Mouse (Mus musculus): ENCODE results near the gene Nmnat2.
"Not testable (repeated sequence)": the region's sequence is repeated elsewhere in the genome, so short reads cannot be mapped to it uniquely, and the experiment has no call there.

Gene Nmnat2

DNA sequence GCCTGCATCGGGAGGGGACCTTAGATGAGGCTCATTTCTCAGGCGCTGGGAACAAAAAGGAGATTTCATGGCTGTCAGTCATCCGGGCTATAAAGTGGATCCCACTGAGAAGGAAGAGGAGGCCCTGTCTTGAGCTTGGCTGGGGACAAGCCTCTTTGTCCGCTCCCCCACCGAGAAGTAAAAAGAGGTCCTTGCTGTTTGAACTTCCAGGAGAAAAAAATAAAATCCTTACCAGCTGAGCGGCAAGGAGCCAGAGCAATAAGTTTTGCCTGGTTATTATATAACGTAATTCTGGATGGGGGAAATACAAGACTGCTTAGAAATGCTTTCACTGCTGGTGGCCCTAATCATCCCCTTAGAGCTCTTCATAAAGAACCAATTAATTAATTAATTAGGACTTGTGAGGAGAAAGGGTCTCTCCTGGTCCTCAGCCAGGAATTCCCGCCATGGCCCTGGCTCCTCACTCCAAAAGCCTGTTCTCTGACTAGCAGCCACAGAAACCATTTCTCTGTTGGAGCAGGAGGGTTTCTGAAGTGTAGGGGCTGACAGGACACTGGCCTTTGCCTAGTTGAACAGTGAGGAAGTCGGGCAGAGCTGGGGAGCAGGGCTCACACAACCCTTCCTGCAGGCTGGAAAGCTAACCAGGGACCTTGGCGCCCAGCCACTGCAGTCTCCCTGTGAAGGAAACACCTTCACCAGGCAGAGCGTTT, 99.5 kb downstream of the Nmnat2 start:
- CTCF ChIA-PET: no interaction called here

DNA sequence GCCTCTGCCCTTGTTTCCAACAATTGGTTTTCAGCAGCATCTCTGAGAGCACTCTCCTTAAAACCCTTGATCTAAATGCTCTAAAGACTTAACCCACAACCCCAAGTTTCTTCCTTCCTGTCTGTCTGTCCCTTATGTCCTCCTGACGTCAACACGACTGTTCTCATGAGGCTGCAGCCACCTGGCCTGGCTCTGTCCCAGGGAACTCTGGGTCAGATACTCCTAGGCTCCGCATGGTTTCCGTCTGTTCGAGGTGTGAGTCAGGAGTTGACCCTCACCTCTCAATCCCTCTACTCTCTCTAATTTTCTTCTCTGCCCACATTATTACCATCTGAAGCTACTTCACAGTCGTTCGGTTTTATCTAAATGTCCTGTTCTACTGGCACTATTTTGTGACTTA, 103.5 kb downstream of the Nmnat2 start:
- CTCF ChIA-PET: no interaction called here

DNA sequence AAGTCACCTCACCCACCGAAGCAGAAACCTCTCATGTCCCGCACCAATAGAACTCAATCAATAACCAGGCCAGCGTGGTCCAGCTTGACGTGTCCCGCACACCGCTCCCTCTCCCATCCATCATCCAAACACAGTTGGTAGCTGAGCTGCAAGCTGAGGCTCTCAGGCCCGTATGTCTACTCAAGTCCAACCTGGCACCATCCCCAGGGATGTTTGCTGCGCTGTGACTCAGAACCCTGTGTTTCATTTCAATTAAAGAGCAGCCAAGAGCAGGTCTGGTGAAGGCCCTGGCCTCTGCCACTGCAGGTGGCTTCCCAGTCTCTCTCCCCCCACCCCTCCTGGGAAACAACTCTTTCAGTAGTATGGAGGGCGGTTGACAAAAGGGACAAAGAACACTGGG, 104.8 kb downstream of the Nmnat2 start:
- CTCF ChIA-PET: no interaction called here

DNA sequence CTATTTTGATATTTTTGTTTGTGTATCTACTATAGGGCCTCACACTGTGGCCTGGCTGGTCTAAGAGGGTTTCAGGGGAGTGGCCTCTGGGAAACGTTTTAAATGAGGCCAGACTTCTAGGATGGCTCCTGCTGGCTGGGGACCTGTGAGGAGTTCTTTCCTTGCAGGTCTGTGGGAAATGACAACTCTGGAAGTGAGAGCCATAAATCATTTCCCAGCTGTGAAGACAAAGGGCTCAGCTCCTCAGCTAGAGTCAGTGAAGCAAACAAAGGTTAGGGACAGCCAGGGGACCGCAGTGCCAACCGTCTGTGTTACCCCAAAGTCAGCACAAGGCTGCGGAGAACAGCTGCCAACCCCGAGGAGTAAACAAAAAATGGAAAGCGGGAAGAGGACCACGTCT, 107.8 kb downstream of the Nmnat2 start:
- CTCF ChIA-PET: no interaction called here

DNA sequence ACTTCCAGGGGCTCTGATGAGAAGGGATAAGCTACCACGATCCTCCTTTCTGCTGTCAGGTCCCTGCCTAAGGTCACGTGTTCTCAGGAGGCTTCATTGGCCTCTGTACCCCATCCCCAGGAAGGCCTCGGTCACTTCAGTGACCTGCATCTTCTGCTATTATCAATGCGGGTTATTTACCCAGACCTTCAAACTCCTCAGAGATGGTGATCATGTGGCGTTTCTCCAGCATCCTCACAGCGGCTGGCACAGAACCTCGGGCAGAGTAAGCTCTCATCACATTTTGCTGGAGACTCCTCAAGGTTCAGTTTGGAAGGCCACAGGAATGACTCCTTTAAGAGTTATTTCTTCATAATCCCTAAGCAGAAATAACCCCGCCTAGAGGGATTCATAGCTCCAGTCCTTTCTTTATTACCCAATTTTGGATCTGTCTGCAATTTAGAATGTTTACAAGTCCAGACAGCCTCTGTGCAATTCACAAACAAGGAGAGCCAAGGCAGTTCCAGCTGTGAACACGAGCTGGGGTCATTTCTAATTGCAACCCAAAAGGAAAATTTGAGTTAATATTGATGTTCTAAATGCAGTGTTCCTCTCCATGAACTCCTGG, 110.1 kb downstream of the Nmnat2 start:
- CTCF ChIA-PET: interaction anchor here (0.8 kb wide), 1 partner anchor 22 kb away, joined by 3 read pairs; no protein-coding TSS in a partner anchor

DNA sequence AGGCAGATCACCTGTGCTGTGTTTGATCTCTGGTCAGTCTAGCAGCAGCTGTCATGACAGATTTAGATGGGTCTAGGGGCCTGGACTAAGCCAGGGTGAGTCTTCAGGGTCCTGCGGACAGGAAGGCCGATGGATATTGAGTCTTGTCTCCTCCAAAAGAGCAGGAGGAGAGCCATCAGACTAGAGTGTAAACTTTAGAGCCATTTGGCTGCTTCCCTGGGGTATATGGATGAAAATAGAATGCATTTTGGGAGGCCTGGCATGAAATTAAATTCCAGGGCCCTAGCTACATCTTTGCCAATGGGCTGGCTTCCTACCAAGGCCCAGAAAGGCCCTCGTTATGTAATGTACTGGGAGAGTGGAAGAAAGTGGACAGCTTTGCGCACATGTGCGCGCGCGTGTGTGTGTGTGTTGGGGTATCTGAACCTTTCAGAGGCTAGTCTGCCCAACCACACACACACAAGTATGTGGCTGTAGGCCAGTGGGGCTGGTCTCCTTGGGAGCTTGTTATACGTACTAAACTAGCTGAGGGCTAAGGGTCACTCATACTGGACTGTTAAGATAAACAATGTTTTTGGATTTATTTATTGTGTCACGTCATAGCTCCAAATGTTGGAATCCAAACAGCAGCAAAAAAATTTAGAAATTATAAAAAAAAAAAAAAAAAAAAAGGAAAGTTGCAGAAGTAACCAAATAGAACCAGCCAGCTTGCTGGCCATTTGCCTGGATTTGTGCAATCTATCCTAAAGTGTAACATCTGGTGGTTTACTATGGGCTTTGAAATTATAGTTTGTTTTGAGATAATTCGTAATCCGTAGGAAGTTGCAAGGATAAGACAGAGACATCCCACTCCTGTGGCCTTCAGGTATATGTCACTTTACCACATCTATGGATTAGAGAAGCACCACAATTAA, 110.9 kb downstream of the Nmnat2 start:
- CTCF ChIA-PET: interaction anchor here (0.7 to 0.8 kb wide), 3 partner anchors 21 to 492 kb away, joined by 3 to 11 read pairs (median 9); no protein-coding TSS in a partner anchor

DNA sequence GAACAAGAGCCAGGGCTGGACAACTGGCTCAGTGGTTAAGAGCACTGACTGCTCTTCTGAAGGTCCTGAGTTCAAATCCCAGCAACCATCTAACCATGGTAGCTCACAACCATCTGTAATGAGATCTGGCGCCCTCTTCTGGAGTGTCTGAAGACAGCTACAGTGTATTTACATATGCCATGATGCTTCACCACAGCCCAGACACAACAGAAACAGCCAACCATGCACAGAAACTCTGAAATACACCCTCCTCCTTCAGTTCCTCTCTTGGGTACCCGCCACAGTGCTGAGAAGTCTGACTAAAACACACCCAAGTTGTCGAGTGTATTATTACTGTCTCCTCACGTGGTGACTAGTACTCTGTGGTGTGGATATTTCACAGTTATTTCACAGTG, 111.6 kb downstream of the Nmnat2 start:
- CTCF ChIA-PET: interaction anchor here (0.7 kb wide), 1 partner anchor 492 kb away, joined by 11 read pairs; no protein-coding TSS in a partner anchor

DNA sequence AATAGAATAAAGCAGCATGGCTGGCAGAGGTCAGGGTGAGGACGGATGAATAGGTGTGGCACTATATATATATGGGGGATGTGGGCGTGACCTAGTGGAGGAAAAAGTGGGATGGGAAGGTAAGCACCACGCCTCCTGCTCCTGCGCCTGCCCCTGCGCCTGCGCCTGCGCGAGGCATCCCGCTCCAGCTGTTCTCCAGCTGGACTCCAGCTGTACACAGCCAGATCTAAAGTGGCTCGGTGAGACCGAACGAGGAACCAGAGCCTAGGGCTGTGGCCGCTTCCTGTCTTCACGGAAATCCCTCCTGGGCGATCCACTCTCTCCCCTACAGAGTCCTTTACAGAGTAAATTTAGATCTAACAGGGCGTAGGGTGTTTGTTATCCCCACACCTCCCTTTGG, 116.8 kb downstream of the Nmnat2 start:
- CTCF ChIA-PET: no interaction called here

DNA sequence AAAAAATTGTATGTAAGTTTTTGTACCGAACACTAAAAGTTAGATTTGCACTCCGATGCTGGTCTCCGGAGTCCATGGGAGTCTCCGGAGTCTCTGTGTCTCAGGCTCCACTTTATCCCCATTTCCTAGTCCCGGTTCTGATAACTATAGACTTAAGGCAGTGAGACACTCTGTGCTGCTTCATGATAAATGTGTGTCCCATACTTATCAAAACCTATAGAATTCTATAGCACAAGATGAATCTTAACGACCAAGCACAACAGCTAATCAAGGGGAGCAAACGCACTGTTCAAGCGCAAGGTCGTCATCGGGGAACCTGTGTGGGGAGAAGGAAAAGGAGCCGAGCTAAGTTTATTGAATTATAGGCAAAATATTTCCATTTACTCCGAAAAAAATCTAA, 117.2 kb downstream of the Nmnat2 start:
- CTCF ChIA-PET: no interaction called here

DNA sequence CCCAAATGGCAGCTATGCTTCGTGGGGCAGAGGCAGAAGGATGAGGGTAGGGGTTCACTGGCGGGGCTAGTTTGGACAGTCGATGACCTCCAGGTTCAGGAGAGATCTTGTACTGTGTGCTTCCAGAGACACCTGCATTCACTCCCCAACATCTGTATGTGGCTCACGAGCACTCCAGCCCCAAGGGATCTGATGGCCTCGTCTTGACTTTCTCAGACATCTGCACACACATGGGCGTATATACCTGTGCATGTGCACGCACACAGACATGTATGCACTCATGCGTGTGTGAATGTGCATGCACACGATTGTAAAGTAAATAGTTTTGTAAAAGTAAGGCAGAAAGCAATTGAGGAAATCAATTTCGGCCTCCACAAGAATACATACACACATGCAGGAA, 117.9 kb downstream of the Nmnat2 start:
- CTCF ChIA-PET: no interaction called here

DNA sequence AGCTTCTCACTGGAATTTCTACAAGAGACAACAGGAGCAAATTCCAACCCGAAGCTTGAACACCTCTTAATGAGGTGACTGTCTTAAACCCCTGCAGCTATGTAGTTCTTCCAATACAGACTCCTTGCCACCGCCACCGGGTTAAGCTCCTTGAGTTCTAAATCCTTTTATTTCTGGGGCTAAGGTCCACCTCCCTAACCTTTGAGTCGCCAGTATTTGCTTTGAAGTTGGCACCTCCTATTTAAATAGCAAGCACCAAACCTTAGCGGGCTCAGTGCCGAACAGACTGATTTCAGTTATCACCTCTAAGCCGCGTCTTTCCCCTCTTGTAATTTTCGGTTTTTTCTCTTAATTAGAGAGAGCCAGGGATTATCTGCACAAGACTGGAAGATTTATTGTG, 118.6 kb downstream of the Nmnat2 start:
- CTCF ChIA-PET: no interaction called here

DNA sequence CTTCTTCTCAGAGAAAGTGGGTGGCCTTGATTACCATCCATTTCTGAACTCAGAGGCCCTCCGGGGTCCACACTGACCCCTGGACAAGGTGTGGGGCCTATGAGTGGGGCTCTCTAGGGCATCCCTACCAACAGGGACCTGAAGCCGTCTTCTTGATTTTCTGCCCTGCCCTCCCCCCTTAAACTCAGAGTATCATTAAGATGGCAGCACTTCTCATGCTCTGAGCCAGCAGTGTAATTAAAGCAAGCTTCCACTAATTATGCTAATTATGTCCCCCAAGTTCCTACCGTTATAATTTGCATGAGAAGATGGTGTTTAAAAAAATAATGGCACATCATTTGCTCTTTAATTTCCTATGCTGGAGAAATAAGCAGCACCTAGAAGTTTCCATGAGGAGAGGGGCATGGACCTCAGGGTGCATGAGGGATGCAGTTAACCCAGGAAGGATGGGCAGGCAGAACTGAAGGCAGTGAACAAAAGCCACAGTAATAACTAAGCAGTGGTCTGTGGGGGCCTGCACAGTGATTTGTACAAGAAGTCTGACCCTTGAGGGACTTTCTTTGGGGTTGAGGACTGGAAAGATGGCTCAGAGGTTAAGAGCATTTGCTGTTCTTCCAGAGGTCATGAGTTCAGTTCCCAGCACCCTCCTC, 120.4 kb downstream of the Nmnat2 start:
- CTCF ChIA-PET: no interaction called here

DNA sequence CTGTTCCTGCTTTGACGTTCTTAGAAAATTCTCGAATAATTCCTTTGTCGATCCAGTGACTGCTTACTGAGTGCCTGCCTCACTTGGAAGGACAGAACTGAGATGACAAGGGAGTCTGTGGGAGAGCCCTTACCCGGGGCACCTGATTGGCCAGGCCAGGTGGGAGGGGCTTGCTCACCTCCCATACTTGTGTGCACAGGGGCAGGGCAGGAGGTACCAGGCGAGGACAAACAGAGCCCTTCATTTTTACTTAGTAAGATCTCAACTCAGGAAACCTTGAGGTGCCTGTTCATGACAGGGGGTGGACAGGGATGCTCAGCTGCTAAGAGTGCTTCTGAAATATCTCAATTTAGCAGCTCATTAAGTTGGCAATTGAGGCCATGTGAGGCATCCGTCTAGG, 121.2 kb downstream of the Nmnat2 start:
- CTCF ChIA-PET: interaction anchor here (1.2 kb wide), 1 partner anchor 40 kb away, joined by 3 read pairs; no protein-coding TSS in a partner anchor

DNA sequence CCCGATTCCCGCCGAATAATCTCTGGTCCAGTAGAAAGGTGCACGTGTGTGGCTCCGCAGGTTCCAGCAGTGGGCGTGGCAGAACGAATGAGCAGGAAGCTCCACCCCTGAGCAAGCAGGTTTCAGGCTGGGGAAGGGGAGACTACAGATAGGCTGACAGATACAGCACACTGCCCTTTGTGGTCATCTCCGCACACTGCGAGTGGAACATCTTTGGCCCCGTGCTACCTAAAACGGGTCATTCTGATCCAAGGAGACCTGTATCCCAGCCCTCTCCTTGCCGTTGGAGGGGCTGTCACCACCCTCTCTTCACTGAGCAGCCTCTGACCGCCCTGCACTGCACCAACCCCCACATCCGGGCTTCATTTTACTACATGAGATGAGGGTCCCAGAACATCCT, 128.4 kb downstream of the Nmnat2 start:
- CTCF ChIA-PET: not testable (repeated sequence)

DNA sequence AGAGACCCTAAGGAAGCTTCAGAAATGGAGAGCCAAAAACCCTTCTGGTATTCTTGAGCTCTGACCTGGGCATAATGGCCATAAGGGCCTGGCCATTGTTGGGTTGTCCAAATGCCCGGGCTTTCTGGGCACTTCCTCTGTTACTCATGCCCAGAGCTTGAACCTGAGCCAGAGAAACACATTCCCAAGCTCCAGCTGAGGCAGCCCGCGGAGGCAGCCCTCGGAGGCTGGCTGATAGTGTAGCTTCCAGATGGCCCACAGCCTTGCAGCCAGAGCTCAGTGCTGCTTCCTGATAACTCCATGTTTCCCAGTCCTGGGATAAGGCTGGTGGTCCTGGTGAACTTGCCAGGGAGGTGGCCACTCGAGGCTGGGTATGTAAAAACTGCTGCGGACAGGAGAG, 129.4 kb downstream of the Nmnat2 start:
- CTCF ChIA-PET: interaction anchor here (0.7 kb wide), 1 partner anchor 571 kb away, joined by 3 read pairs; no protein-coding TSS in a partner anchor

DNA sequence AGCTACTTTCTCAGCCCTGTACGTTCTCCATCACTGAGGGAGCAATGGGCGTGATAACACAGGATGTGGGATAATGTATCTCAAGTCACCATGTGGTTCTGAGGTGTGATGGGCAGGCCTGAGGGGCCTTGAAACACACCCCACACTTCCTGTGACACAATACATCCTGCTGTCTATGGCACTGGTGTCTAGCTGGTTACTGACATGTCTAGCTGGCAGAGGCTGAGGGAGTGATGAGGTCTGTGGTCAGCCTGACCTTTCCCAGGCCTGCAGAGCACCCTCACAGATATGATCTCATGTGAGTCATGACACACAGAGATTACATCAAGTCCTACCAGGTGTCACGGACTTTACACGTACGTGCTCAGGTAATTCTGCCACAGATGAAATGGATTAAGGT, 130.4 kb downstream of the Nmnat2 start:
- CTCF ChIA-PET: no interaction called here

DNA sequence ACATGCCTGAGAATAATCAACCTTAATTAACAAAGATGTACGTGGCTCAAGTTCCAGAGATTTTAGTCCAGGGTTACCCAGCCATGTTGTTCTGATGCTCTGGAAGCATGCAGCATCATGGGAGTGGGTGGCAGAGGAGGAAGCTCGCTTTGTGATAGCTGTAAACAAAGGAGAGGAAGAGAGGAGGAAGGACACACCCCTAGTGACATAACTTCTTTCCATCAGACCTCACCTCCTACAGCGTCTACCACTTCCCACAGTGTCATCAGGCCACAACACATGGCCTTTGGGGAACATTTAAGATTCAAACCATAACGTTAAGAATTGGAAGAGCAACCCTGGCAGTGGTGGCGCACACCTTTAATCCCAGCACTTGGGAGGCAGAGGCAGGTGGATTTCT, 133.0 kb downstream of the Nmnat2 start:
- CTCF ChIA-PET: interaction anchor here (0.8 kb wide), 1 partner anchor 22 kb away, joined by 3 read pairs; no protein-coding TSS in a partner anchor

DNA sequence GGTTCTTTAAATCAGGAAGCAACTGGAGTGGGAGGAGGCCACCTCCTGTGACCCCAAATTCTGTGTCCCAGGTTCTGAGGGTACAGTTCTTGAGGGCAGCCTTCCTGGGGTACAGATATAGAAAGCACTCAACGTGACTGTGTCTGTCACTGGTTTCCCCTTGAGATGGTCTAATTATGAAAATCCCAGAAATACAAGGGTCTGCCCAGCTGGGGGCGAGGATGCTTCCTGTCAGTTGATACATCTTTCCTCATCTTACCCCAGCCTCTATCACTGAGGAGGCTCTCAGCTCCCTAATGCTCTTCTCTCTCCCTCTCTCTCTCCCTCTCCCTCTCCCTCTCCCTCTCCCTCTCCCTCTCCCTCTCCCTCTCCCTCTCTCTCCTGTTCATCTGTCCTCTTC, 135.3 kb downstream of the Nmnat2 start:
- CTCF ChIA-PET: no interaction called here

DNA sequence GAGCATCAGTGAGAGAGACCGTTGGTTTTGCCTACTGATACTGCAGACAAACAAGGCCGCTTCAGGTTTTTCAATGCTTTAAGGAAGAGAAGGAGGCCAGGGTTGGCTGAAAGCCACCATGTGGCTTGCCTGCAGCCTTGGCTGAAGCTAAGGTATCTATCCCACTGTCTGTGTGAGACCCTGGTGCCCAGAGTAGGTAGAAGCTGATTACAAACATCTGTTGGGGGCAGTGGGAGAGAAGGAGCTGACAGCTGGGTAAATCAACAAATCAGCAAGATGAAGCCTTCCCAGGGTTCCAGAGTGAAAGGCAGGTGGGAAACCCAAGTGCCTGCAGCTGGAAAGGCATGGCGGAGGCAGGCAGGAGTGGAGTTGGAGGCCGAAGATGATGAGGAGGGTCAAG, 136.0 kb downstream of the Nmnat2 start:
- CTCF ChIA-PET: no interaction called here

DNA sequence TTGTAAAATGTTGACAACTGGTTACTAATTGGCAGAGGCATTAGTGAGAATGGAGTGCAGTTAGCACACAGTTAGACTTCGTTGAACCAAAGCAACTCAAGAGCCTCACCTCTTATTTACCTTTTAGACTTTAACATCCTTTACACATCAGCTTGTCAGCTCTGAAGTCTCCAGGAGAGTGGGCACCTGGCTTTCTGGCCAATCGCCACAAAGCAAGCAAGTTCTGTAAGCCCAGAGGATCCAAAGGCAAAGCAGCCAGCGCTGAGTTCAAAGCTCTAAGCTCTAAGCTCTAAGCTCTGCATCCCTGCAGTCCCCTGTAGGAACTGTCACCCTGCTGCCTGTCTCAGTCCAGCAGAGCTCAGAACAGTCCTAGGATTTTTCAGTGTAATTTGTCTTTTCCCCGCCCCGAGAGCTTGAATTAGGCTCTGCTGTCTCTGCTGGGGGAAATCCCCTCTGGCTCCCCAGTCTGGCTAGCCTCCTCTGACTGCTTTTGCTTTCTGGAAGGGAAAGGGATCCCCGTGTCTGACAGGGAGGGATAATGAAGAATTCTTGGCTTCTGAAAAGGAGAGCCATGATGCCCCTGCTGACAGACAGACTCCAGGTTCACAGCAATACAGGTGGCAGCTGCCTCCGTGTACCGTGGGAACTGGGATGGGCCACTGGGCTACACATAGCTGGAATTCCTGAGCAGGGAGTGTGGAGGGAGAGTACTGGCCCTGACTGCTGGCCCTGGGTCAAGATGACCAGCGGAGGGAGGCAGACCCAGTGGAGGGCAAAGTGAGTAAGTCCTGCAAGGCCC, 136.8 kb downstream of the Nmnat2 start:
- CTCF ChIA-PET: no interaction called here
